ENCODE assay signal across 20 mouse cellular contexts in genomic region chr12:84158156-84158555, GRCm38 (mm10). TPM values are rescaled to one million over a fixed set of nuclear protein-coding genes. Genes with fewer than 3 reads are reported as not detected.
"Had no signal": no experiment of that assay in that cellular context is flagged by ENCODE, and none has a peak within 500 bp of the region (broad histone marks: within the 10 kb centered on the region; RNA-seq: fewer than 3 reads in every experiment).

No protein-coding gene starts in this region.

- H3K4me2 ChIP-seq: liver, embryonic 15.5 days; lung, embryonic 15.5 days; midbrain, embryonic 11.5 days; midbrain, embryonic 15.5 days; neural tube, embryonic 12.5 days; neural tube, embryonic 15.5 days; stomach, embryonic 15.5 days had no signal

- ATAC-seq: midbrain, embryonic 15.5 days had no signal

- DNase-seq: kidney, adult 2 months; kidney, postnatal 25 days; layer of hippocampus, adult 9-11 months; lung, adult 18-20 months; lung, postnatal 10 days; lung, postnatal 36 days; right cerebral cortex, adult 18-20 months; right cerebral cortex, postnatal 14 days; spleen, adult 18-20 months; thymus, postnatal 25 days had no signal

- H3K27me3 ChIP-seq: liver, embryonic 15.5 days; lung, embryonic 15.5 days; megakaryocyte, embryonic 14.5 days; midbrain, embryonic 15.5 days; neural tube, embryonic 12.5 days; neural tube, embryonic 15.5 days; stomach, embryonic 15.5 days had no signal

- H3K9ac ChIP-seq: liver, embryonic 15.5 days; lung, embryonic 15.5 days; midbrain, embryonic 15.5 days; neural tube, embryonic 12.5 days; neural tube, embryonic 15.5 days; stomach, embryonic 15.5 days had no signal

- H3K27ac ChIP-seq: layer of hippocampus, adult 2 months; liver, embryonic 15.5 days; lung, embryonic 15.5 days; midbrain, embryonic 15.5 days; neural tube, embryonic 12.5 days; neural tube, embryonic 15.5 days; stomach, embryonic 15.5 days had no signal

- H3K4me1 ChIP-seq: midbrain, embryonic 15.5 days; neural tube, embryonic 12.5 days; neural tube, embryonic 15.5 days had no signal

- H3K4me3 ChIP-seq: layer of hippocampus, adult 2 months; liver, embryonic 15.5 days; lung, embryonic 15.5 days; megakaryocyte, embryonic 14.5 days; midbrain, embryonic 15.5 days; neural tube, embryonic 12.5 days; neural tube, embryonic 15.5 days; stomach, embryonic 15.5 days had no signal

- H3K9me3 ChIP-seq: liver, embryonic 15.5 days; lung, embryonic 15.5 days; megakaryocyte, embryonic 14.5 days; midbrain, embryonic 15.5 days; neural tube, embryonic 12.5 days; neural tube, embryonic 15.5 days; stomach, embryonic 15.5 days had no signal

RNA-seq across cellular contexts. Expression of gene Pnma1, which starts 9.9 kb away (rescaled TPM):
- polyA plus RNA-seq: kidney, adult 2 months; liver, adult 2 months had no signal
